Mouse (Mus musculus) bone marrow, adult 2 months (tissue): ENCODE measurements around the gene Gm17324.

ENCODE experiments used
- CTCF ChIP-seq: fragments of 200-500 bp; IDR thresholded peaks from 2 replicates; pipeline ENCODE4 v1.5.1; 2011; ENCODE audit warnings: low read length, control low read depth; ENCODE audit not compliant: control insufficient read depth, insufficient read depth
- POLR2A ChIP-seq: fragments of 200-500 bp; IDR thresholded peaks from 2 replicates; pipeline ENCODE4 v1.6.1; 2011; ENCODE audit warnings: low read depth, mild to moderate bottlenecking, control low read depth, low read length, borderline replicate concordance; ENCODE audit not compliant: control insufficient read depth

GRCm38 (mm10) chr9:78475873-78476272 is 27.3 kb upstream of the Gm17324 start:
- TF ChIP-seq CTCF = no peak
- no peak for TF ChIP-seq POLR2A
